ENCODE assay signal across 8 mouse cellular contexts in genomic region chr11:3331756-3332642, GRCm38 (mm10). TPM values are rescaled to one million over a fixed set of nuclear protein-coding genes. Genes with fewer than 3 reads are reported as not detected.
A peak's percentile ranks its signal among the peaks of the same experiment; 100 is the strongest.
DNase-seq lines count a peak whose midpoint lies in the region; ATAC-seq and TF ChIP-seq lines count a peak whose summit lies in the region.

No protein-coding gene starts in this region.

- no peaks in the 10 kb centered on the region for H3K79me2 ChIP-seq in CH12.LX (replicated peaks; ENCODE audit: control insufficient read depth, extremely low read depth, insufficient read depth, poor library complexity, severe bottlenecking)

- peak overlapping the region; percentile 94 for H3K4me2 ChIP-seq in CH12.LX (ENCODE audit: insufficient read depth, low read depth, poor library complexity, severe bottlenecking)
- H3K4me2 ChIP-seq in forebrain, embryonic 11.5 days (ENCODE audit: low read depth, low read length, severe bottlenecking), result peak overlapping the region; percentile 98
- peak overlapping the region; percentile 81 for H3K4me2 ChIP-seq in heart, embryonic 16.5 days (ENCODE audit: low read depth, low read length)
- H3K4me2 ChIP-seq in liver, embryonic 14.5 days (ENCODE audit: low read depth), result peak overlapping the region; percentile 69
- peak overlapping the region; percentile 92 for H3K4me2 ChIP-seq in neural tube, embryonic 11.5 days (ENCODE audit: low read depth)
- peak overlapping the region; percentile 100 for H3K4me2 ChIP-seq in stomach, embryonic 16.5 days (ENCODE audit: low read depth, low read length)

- peak overlapping the region; percentile 42 for H3K9ac ChIP-seq in CH12.LX (ENCODE audit: insufficient read depth, low read depth)
- peak overlapping the region; percentile 48 for H3K9ac ChIP-seq in forebrain, embryonic 11.5 days (ENCODE audit: low read length)
- peak overlapping the region; percentile 80 for H3K9ac ChIP-seq in heart, embryonic 16.5 days (ENCODE audit: low read length)
- no peak overlapping the region for H3K9ac ChIP-seq in liver, embryonic 14.5 days (replicated peaks)
- peak overlapping the region; percentile 51 for H3K9ac ChIP-seq in neural tube, embryonic 11.5 days (ENCODE audit: low read length)
- H3K9ac ChIP-seq in stomach, embryonic 16.5 days (ENCODE audit: low read length), result peak overlapping the region; percentile 74

- no peak for TF ChIP-seq RAD21 in CH12.LX (IDR thresholded peaks at IDR 0.05; ENCODE audit: low read depth, low read length)

- H3K4me1 ChIP-seq in CH12.LX (ENCODE audit: control insufficient read depth in 1 of 2, insufficient read depth in 2 of 2), result peaks cover 18 to 61% of the 10 kb centered on the region in 2 experiments
- H3K4me1 ChIP-seq in forebrain, embryonic 11.5 days (replicated peaks; ENCODE audit: control insufficient read depth, insufficient read depth, low read length), result peaks cover 11% of the 10 kb centered on the region
- peaks cover 45% of the 10 kb centered on the region for H3K4me1 ChIP-seq in heart, embryonic 16.5 days (ENCODE audit: control insufficient read depth, insufficient read depth, low read length)
- H3K4me1 ChIP-seq in liver, embryonic 14.5 days (replicated peaks; ENCODE audit: control insufficient read depth in 2 of 2, insufficient read depth in 2 of 2, low read length in 1 of 2), result peaks cover 7 to 19% of the 10 kb centered on the region in 2 experiments; a peak in 3 of 4 replicates
- no peaks in the 10 kb centered on the region; the same call in 1 of the 2 replicates for H3K4me1 ChIP-seq in neural tube, embryonic 11.5 days (ENCODE audit: control insufficient read depth, insufficient read depth, low read length)
- peaks cover 35% of the 10 kb centered on the region for H3K4me1 ChIP-seq in stomach, embryonic 16.5 days (ENCODE audit: control insufficient read depth, insufficient read depth, low read length)

- peak; percentile 81 for DNase-seq in CH12.LX (ENCODE audit: extremely low read depth)
- DNase-seq in c-Kit-positive CD71-positive TER-119-negative erythroid progenitor cells, embryonic 14.5 days (ENCODE audit: low read depth), result peak; percentile 81
- peak; percentile 96 for DNase-seq in forebrain, embryonic 11.5 days (ENCODE audit: low spot score)
- peak; percentile 91 to 96 for DNase-seq in kidney, postnatal 36 days
- peak; percentile 63 to 76 (median 65) for DNase-seq in liver, embryonic 14.5 days (ENCODE audit: low read depth in 3 of 3, low spot score in 3 of 3)
- DNase-seq in neural tube, embryonic 11.5 days (ENCODE audit: low spot score), result peak; percentile 94

- TF ChIP-seq CTCF in CH12.LX (conservative IDR thresholded peaks at IDR 0.05 in 1 of 2, IDR thresholded peaks at IDR 0.05 in 1 of 2; ENCODE audit: low read depth in 2 of 2, low read length in 2 of 2), result peak in 1 of 2 experiments; percentile 19; a peak in 1 of 4 replicates
- TF ChIP-seq CTCF in liver, embryonic 14.5 days (IDR thresholded peaks at IDR 0.05; ENCODE audit: low read depth), result 0 out of 2 replicates have a peak, but pooled peaks have one; percentile 23

- peak; percentile 44; the same call in 1 of the 2 replicates for TF ChIP-seq EP300 in CH12.LX (IDR thresholded peaks at IDR 0.05; ENCODE audit: low read length)
- no peak for TF ChIP-seq EP300 in liver, embryonic 14.5 days (IDR thresholded peaks at IDR 0.05; ENCODE audit: low read depth)

- H3K4me3 ChIP-seq in CH12.LX (replicated peaks in 1 of 3; ENCODE audit: low read depth in 2 of 3, low read length in 2 of 3, poor library complexity in 1 of 3), result peak overlapping the region in 2 of 3 experiments; percentile 45 to 54
- peak overlapping the region; percentile 39 for H3K4me3 ChIP-seq in forebrain, embryonic 11.5 days (ENCODE audit: low read depth, low read length)
- peak overlapping the region; percentile 69 for H3K4me3 ChIP-seq in heart, embryonic 16.5 days (ENCODE audit: low read length)
- peak overlapping the region; percentile 20 to 45 for H3K4me3 ChIP-seq in liver, embryonic 14.5 days (ENCODE audit: insufficient read depth in 1 of 2, low read depth in 2 of 2, low read length in 2 of 2)
- H3K4me3 ChIP-seq in neural tube, embryonic 11.5 days (ENCODE audit: low read depth, low read length), result peak overlapping the region; percentile 38
- H3K4me3 ChIP-seq in stomach, embryonic 16.5 days (replicated peaks; ENCODE audit: low read length), result peak overlapping the region; percentile 55

- H3K36me3 ChIP-seq in CH12.LX (replicated peaks in 1 of 2; ENCODE audit: control insufficient read depth in 1 of 2, insufficient read depth in 1 of 2, low read length in 1 of 2), result no peaks in the 10 kb centered on the region
- no peaks in the 10 kb centered on the region for H3K36me3 ChIP-seq in forebrain, embryonic 11.5 days (ENCODE audit: control insufficient read depth, insufficient read depth, low read length)
- H3K36me3 ChIP-seq in heart, embryonic 16.5 days (ENCODE audit: control insufficient read depth, insufficient read depth), result peaks cover 10% of the 10 kb centered on the region; the same call in 1 of the 2 replicates
- H3K36me3 ChIP-seq in liver, embryonic 14.5 days (replicated peaks; ENCODE audit: control insufficient read depth, insufficient read depth, low read depth), result no peaks in the 10 kb centered on the region
- no peaks in the 10 kb centered on the region for H3K36me3 ChIP-seq in neural tube, embryonic 11.5 days (ENCODE audit: control insufficient read depth, insufficient read depth, low read length)
- no peaks in the 10 kb centered on the region for H3K36me3 ChIP-seq in stomach, embryonic 16.5 days (ENCODE audit: control insufficient read depth, insufficient read depth, low read length)

- in situ Hi-C loops in CH12.LX (cut with MboI; ENCODE audit: low pct_ligation_motif_present, low pct_unique_long_range_greater_than_20kb, low sequenced_read_pairs), result no loop called here

- dilution Hi-C loops in CH12.LX (cut with MboI; ENCODE audit: extremely low pct_ligation_motif_present, extremely low pct_unique_long_range_greater_than_20kb, low sequenced_read_pairs), result no loop called here

- H3K9me3 ChIP-seq in CH12.LX (replicated peaks; ENCODE audit: low read length), result peaks cover 8% of the 10 kb centered on the region
- H3K9me3 ChIP-seq in forebrain, embryonic 11.5 days (ENCODE audit: control insufficient read depth, low read length), result no peaks in the 10 kb centered on the region
- no peaks in the 10 kb centered on the region for H3K9me3 ChIP-seq in heart, embryonic 16.5 days (replicated peaks; ENCODE audit: control insufficient read depth, low read length)
- no peaks in the 10 kb centered on the region for H3K9me3 ChIP-seq in liver, embryonic 14.5 days (ENCODE audit: control insufficient read depth, low read length)
- H3K9me3 ChIP-seq in neural tube, embryonic 11.5 days (ENCODE audit: control insufficient read depth, low read length), result no peaks in the 10 kb centered on the region
- H3K9me3 ChIP-seq in stomach, embryonic 16.5 days (replicated peaks; ENCODE audit: control insufficient read depth, low read length), result no peaks in the 10 kb centered on the region

- ATAC-seq in forebrain, embryonic 11.5 days (replicated peaks; ENCODE audit: low FRiP score), result peak; percentile 98
- ATAC-seq in heart, embryonic 16.5 days (replicated peaks; ENCODE audit: extremely low read depth, insufficient read depth, low FRiP score), result peak; percentile 89
- peak; percentile 95 for ATAC-seq in liver, embryonic 14.5 days (ENCODE audit: insufficient read depth)
- ATAC-seq in neural tube, embryonic 11.5 days (ENCODE audit: insufficient read depth, low FRiP score, low TSS enrichment), result peak; percentile 98
- ATAC-seq in stomach, embryonic 16.5 days (ENCODE audit: insufficient read depth, low FRiP score), result peak; percentile 94

- H3K27me3 ChIP-seq in CH12.LX (replicated peaks), result no peaks in the 10 kb centered on the region
- H3K27me3 ChIP-seq in forebrain, embryonic 11.5 days (ENCODE audit: control insufficient read depth, insufficient read depth, low read length), result no peaks in the 10 kb centered on the region
- H3K27me3 ChIP-seq in heart, embryonic 16.5 days (ENCODE audit: control insufficient read depth, insufficient read depth, low read length), result no peaks in the 10 kb centered on the region
- peaks cover 10% of the 10 kb centered on the region for H3K27me3 ChIP-seq in liver, embryonic 14.5 days (ENCODE audit: control insufficient read depth, insufficient read depth, low read length)
- H3K27me3 ChIP-seq in neural tube, embryonic 11.5 days (ENCODE audit: control insufficient read depth, insufficient read depth, low read length), result no peaks in the 10 kb centered on the region
- H3K27me3 ChIP-seq in stomach, embryonic 16.5 days (ENCODE audit: control insufficient read depth, insufficient read depth, low read length), result no peaks in the 10 kb centered on the region

- under 1% methylated on average over 67 of the region's 75 CpGs for WGBS in forebrain, embryonic 11.5 days
- WGBS in heart, embryonic 16.5 days, result under 1% methylated on average over 75 of the region's 75 CpGs
- WGBS in liver, embryonic 14.5 days (ENCODE audit: insufficient replicate concordance), result under 1% methylated on average over 72 of the region's 75 CpGs
- WGBS in neural tube, embryonic 11.5 days, result under 1% methylated on average over 70 of the region's 75 CpGs
- under 1% methylated on average over 75 of the region's 75 CpGs for WGBS in stomach, embryonic 16.5 days

- H3K27ac ChIP-seq in CH12.LX (ENCODE audit: insufficient read depth, low read depth), result peak overlapping the region; percentile 21; the same call in 1 of the 2 replicates
- H3K27ac ChIP-seq in forebrain, embryonic 11.5 days (ENCODE audit: low read depth, low read length), result 0 out of 2 replicates have a peak overlapping the region, but pooled peaks have one; percentile 15
- H3K27ac ChIP-seq in heart, embryonic 16.5 days (ENCODE audit: low read length), result peak overlapping the region; percentile 91
- H3K27ac ChIP-seq in liver, embryonic 14.5 days, result no peak overlapping the region
- H3K27ac ChIP-seq in neural tube, embryonic 11.5 days (ENCODE audit: low read depth, low read length), result 0 out of 2 replicates have a peak overlapping the region, but pooled peaks have one; percentile 20
- H3K27ac ChIP-seq in stomach, embryonic 16.5 days (ENCODE audit: low read length), result peak overlapping the region; percentile 84

- peak; percentile 56; the same call in 1 of the 2 replicates for TF ChIP-seq POLR2A in CH12.LX (IDR thresholded peaks at IDR 0.05; ENCODE audit: low read depth, low read length)

RNA-seq across cellular contexts. Expression of gene Pik3ip1, which starts 1.8 kb away (rescaled TPM):
- total RNA-seq in CH12.LX (2012; rRNA removed) (1.3 and 2.6 TPM in 2 replicates), CH12.LX (2014; rRNA removed) (0.39 and 0.80 TPM in 2 replicates)
- polyA plus RNA-seq in CH12.LX (2012; ENCODE audit: insufficient read length, low read depth), result 1.3 and 1.9 TPM in 2 replicates
- polyA plus RNA-seq in forebrain, embryonic 11.5 days (2014; fragmentation: Nextera tagmentation; extraction: Ambion mirVana), result 9.7 and 10.6 TPM in 2 replicates
- 40.9 and 41.1 TPM in 2 replicates for polyA plus RNA-seq in heart, embryonic 16.5 days (2015; fragmentation: Nextera tagmentation; extraction: Ambion mirVana)
- 0.79 and 0.96 TPM in 2 replicates for polyA plus RNA-seq in liver, embryonic 14.5 days (2012; rRNA removed)
- 0.42 and 0.94 TPM in 2 replicates for polyA plus RNA-seq in liver, embryonic 14.5 days (2014; fragmentation: Nextera tagmentation; extraction: Ambion mirVana)
- polyA plus RNA-seq in neural tube, embryonic 11.5 days (2014; fragmentation: Nextera tagmentation; extraction: Ambion mirVana), result 9.3 and 15.7 TPM in 2 replicates
- 9.4 and 11.8 TPM in 2 replicates for polyA plus RNA-seq in stomach, embryonic 16.5 days (2015; fragmentation: Nextera tagmentation; extraction: Ambion mirVana)

RNA-seq across cellular contexts. Expression of gene Patz1, which starts 43.3 kb away (rescaled TPM):
- total RNA-seq in CH12.LX (2012; rRNA removed) (29.5 and 30.5 TPM in 2 replicates), CH12.LX (2014; rRNA removed) (30.8 and 31.5 TPM in 2 replicates)
- polyA plus RNA-seq in CH12.LX (2012; ENCODE audit: insufficient read length, low read depth), result 35.3 and 37.4 TPM in 2 replicates
- polyA plus RNA-seq in forebrain, embryonic 11.5 days (2014; fragmentation: Nextera tagmentation; extraction: Ambion mirVana), result 130 and 131 TPM in 2 replicates
- polyA plus RNA-seq in heart, embryonic 16.5 days (2015; fragmentation: Nextera tagmentation; extraction: Ambion mirVana), result 25.7 and 26.3 TPM in 2 replicates
- polyA plus RNA-seq in liver, embryonic 14.5 days (2012; rRNA removed), result 15.2 and 16.2 TPM in 2 replicates
- polyA plus RNA-seq in liver, embryonic 14.5 days (2014; fragmentation: Nextera tagmentation; extraction: Ambion mirVana), result 11.6 and 12.7 TPM in 2 replicates
- polyA plus RNA-seq in neural tube, embryonic 11.5 days (2014; fragmentation: Nextera tagmentation; extraction: Ambion mirVana), result 105 TPM in 2 replicates
- 26.1 and 26.5 TPM in 2 replicates for polyA plus RNA-seq in stomach, embryonic 16.5 days (2015; fragmentation: Nextera tagmentation; extraction: Ambion mirVana)
